Mouse (Mus musculus): ENCODE measurements at regions not wholly inside any gene's neighbourhood (a gene's known extent, or its start where the extent isn't known, plus 50 kb on each side); places are given as distances from the start of the nearest gene placed in this dataset.
A peak's percentile ranks its signal among the peaks of the same experiment; 100 is the strongest.

DNA sequence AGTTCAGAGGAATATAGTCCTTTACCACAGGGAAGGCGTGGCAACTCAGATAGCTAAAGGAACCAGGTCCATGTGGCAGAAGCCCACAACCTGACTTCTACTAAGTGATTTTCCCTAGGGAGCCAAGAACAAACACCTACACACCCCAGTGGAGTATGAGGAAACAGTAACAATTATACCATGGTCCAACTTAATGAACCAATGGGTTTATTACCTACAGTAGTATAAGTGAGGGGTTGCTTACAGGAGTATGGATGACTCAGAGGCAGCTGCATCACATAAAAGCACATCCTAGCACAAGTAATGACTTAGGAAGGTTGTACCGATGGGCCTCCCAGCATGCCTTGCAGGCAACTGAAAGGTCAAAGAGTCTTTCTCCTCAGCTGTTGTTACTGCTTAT is 98.7 kb upstream of the Cul1 start:
- DNase-seq (ENCODE audit: low read depth, low spot score), result no peak

DNA sequence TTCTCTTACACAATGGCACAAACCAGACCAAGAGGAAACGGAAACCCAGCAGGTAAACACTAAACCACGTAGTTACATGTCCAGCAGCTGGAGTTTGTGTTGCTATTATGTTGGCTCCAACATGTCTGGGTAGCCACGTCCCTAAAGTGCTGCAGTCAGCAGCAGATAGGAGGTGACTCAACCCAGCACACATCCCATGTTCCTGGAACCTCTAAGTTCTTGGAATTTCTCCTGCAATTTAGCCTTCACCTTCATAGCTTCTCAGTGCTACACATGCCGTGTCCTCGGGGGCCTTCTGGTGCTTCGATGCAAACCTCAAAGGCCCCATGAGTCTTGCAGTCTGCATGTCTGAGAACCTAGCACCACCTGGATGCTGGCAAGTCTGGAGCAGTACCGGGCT is 97.7 kb upstream of the Cul1 start:
- no peak for DNase-seq (ENCODE audit: low read depth, low spot score)

DNA sequence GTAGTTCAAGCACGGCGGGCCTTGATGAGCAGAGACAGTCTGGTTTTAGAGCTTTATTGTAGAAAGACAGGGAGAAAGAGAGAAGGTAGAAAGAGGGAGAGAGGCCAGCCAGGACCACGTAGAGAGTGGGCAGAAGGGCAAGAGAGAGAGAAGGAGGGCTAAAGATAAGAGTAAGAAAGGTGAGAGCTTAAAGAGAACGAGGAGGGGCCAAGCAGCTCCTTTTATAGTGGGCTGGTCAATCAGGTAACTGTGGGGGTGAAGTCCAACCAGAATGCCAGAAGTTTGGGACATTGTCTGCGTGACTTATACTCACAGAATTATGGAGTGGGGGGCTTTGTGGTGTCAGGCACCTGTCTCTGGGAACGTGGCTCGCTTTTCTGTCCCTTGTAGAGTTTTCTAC is 96.7 kb upstream of the Cul1 start:
- no peak for DNase-seq (ENCODE audit: low read depth, low spot score)

DNA sequence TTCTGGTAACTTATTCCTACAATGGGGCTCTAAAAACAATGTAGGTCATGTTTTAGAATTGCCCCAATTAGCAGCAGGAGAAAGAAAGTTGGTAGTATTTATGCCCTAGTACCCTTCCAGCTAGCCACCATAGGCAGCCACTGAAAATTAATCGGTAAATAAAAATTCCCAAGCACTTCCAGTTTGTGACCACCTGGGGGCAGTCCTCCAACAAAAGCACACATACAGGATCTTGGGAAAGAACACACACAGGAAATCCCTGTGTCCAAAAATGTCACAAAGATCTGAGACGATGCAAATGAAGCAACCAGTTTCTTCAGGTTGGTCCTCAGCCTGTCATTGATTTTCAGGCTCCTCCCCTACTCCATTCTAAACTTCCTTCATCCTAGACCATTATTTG is 94.5 kb upstream of the Cul1 start:
- DNase-seq (ENCODE audit: low read depth, low spot score), result peak; percentile 74

DNA sequence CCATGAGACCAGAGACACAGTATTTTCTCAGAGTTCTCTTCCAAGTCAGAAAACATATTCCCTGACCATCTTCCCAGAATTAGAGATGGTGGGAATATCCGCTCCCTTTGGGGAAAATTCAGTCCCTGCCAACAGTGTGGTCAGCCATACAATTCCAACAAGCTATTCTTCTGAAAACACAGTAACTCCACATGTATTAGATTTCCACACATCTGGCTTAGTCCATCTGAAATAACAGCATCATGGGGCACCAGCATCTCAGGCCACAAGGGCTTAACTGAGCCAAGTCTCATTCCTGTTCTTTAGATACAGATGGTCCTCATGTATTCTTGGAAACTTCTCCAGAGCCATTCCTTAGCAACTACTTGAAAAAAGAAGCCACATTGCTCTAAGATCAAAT is 89.2 kb upstream of the Cul1 start:
- DNase-seq (ENCODE audit: low read depth, low spot score), result peak; percentile 40

DNA sequence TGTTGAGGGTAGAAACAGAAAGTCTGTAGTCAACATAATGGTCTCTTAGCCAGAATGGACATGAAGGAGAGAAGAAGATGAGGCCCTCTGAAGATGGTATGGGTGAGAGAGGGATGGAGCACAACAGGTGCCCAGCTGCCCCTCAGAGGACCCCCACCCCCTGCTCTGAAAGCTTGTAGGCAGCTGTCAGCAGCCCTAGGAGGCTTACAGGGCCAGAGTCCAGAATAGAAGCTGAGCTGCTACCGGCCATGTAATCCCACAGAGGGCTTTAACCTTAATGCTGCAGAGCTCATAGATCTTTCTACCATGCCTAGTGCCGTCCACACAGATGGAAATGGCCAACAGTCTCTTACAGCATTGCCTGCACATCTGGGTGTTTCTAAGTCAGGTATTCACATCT is 88.6 kb upstream of the Cul1 start:
- DNase-seq (ENCODE audit: low read depth, low spot score), result no peak

DNA sequence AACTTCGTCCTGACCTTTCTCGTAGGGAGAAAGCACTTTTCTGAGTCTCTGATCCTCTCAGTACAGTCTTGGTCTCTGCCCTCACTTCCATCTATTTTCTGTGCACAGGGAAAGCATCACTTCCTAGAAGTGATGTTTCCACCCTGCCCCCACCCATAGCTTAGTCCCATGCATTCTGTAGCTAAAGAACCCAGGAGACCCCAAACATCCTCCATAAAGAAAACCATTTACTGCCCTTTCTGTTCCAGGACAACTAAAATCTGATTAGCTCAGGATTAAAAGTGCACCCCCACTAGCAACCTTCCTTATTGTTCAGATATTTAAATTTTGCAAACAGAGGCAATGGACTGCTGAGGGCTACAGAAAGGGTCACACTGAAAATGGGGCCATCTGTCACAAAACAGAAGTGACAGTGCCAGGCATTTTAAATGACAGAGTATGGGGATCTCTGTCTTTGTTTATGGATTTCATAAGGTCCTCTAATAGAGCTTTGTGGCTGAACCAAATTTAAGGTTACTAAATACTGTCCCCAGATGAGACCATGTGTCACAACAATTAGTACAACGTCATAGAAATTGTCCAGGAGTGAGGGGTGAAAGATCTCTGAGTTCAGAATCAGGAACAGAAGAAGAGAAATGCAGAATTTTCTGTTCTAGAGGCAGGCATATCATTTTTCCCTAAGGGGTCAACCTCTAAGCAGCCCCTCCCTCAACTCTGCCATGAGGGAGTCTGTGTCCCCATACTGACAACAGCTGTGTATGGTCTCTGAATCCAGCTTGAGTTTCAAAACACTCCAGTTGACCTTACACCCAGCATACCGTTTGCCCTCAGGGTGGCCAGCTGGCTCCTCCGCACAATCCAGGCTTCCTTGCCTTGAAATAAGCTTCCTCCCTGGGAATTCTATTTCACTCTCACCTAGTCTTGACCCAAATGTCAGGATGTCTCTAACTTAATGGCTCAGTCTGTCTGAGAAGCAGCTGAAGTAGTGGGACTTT is 87.2 kb upstream of the Cul1 start:
- no peak for DNase-seq (ENCODE audit: low read depth, low spot score)

DNA sequence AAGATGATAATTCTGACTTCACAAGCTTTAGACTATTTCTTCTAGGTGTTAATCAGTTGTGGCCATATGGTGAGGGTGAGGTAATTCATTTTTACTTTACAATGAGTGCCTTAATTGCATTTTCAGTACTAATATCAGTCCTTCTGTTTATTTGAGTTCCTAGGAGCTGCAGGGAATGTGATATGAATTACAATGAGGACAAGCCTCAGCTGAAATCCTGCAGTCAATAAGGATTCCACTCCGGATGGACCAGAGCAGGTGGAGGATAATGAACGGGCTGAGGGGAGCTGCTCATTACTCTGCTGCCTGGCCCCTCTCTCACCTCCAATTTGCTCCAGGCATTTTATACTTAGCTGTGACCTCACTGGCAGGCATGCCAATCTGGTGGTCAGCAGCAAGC is 85.7 kb upstream of the Cul1 start:
- DNase-seq (ENCODE audit: low read depth, low spot score), result no peak

DNA sequence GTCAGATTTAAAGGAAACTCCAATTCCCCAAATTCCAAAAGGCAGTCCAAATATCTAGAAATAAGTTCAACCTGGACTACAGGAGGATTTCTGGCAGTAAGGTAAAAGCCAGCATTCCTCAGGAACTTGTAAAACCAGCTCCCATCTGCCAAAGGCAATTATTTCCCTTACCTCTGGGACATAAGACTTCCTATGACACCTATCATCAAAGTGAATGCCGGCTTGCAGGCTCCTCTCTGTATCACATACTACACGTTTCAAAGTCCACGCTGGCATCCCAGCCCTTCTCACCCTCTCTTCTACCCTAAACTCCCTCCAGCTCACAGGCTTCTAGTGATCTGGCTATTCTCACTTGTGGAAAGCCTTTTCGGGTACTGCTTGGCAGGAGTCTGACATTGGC is 77.5 kb upstream of the Cul1 start:
- no peak for DNase-seq (ENCODE audit: low read depth, low spot score)

DNA sequence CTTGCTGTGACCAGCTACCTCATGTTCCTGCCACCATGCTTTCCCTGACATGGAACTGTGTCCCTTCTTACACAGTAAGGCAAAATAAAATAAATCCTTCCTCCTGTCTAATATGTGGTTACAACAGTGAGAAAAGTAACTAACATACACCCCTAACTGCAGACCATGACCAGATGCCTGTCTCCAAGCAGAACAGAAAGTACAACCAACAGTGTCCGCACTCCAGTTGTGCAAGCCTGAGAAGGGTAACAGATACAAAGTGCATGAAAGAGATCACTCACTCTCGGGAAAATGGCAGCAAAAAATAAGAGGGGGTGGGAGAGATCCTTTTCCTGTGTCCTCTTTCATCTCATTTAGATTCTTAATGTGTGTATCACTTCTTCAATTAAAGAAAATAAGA is 71.7 kb upstream of the Cul1 start:
- no peak for DNase-seq (ENCODE audit: low read depth, low spot score)

DNA sequence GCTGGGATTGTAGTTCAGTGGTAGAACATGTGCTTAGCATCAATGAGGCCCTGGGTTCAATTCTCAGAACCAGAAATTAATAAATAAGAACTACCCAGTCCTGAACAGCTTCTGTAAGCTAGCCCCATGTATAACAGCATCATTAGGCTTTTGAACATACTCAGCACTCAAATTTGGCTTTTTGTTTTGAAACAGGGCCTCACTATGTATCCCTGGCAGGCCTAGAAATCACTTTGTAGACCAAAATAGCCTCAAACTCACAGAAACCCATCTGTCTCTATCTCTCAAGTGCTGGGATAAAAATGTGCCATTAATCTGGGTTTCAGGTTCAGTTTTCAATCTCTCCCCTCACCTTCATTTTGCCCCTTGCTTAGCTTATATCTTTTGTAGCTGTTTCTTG is 66.6 kb upstream of the Cul1 start:
- DNase-seq (ENCODE audit: low read depth, low spot score), result no peak

DNA sequence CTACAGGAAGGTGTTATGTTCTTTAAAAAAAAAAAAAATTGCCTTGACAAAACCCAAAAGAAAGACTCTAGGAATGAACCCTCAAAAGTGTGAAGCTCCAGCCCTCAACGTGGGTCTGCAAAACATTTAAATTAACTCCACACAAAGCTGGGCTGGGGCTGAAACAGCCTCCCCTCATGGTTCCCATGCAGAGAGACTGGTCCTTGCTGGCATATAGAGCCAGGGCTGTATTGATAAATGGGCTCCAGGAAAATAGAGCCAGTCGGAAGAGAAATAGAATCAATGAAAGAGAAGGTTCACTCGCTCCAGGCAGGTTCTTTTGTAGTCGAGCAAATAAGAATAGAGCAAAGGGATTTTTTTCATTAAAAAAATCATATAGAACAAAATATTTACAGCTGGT is 63.3 kb upstream of the Cul1 start:
- DNase-seq (ENCODE audit: low read depth, low spot score), result no peak

DNA sequence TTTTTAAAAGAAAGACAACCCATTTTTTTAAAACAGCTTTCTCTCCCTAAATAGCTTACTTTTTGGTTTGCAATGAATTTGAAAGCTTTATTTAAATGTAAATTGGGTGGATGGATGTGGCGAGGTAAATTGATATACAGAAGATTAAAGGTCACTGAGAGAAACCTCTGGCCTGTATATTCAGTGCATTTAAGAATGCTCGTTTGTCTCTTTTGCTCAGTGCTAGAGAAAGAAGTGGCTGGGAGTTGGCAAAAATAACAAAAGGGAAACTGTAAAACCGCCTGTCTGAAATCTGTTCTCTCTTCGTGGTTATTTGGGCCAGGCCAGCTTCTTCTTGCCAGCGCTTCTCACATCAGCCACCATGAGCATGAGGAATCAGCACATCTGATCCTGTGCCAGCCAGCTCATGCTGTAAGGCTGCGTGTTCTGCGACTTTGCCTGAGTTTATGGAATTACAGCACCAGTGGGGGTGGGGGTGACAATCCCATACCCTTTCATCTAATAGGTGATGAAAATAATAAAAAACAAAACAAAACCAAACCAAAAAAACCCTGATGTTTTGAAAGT is 62.7 kb upstream of the Cul1 start:
- peak; percentile 50 for DNase-seq (ENCODE audit: low read depth, low spot score)

DNA sequence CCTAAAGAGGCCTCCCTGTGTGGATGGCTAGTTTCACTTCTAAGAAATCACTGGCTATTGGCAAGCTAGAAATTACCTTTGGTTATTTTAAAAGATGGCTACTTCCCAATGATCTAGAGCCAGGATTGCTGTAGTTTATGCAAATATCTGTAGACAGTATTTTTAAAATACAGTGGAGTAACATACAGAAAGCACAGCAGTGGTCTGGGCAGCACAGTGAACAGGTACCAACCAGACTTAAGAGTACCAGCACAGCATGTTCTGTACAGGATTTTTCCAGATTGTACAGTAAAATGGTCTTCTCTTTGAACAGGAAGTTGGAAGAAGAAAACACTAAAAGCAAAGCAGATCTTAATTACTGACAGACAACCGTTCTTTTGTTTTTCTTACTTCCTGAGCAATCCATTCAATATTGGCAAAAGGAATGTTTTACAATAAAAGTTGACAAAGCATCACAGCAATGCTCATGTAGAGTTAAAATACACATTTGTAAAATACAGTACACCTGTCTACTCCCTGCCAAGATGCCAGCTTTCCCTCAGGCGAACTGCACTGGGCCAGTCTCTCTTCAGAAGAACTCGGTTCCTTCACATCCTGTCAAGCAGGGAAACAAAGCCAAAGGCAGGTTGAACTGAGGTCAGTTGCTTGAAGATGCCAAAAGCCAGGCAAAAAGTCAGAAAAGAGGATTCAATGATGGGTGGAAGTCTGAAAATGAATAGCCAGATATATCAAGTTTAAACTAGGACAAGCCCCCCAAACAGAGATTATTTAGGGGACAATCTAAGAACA is 62.0 kb upstream of the Cul1 start:
- no peak for DNase-seq (ENCODE audit: low read depth, low spot score)

DNA sequence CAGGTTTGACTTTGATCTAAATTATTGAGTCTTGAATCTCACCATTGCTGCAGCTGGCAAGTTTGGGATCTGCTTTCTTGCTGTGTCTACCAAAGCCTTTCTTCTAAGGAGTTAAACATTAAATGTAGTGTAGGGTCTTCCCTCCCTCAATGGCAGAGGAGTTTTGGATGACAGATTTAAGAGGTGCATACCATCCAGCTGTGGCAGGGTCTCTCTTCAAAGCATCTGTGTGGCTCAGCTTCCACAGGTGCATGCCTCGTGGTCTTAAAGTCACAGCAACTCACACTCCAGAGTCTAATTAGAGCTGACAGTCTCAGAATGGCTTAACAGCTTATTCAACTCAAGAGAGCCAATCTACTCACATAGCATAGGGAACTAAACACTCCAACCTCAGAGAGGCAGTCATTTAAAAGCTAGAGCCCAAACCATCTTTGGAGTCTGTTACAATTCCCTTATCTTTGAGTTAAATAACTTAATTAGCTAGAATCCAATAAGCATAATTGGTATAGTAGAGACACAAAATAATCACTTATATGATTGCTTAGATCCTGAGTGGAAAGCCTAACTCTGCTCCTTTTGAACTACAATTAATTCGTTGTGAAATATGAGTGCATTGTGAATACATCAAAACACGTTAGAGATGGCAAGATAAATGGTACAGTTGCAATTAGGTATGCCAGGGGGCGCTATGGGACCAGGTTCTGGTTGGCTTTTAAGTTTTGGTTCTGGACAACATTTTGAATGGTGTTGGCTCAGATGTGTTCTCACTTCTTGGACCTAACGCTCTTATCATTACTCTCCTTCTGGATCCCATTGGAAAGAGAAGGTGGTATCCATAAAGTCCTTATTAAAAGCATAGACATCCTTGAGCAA is 57.5 kb upstream of the Cul1 start:
- DNase-seq (ENCODE audit: low read depth, low spot score), result peak; percentile 52

Measured in 3T3-L1 (cell line).